ENCODE assay signal across 8 mouse cellular contexts in genomic region chr1:86443386-86444172, GRCm38 (mm10). TPM values are rescaled to one million over a fixed set of nuclear protein-coding genes. Genes with fewer than 3 reads are reported as not detected.
A peak's percentile ranks its signal among the peaks of the same experiment; 100 is the strongest.
DNase-seq lines count a peak whose midpoint lies in the region; ATAC-seq lines count a peak whose summit lies in the region.

No protein-coding gene starts in this region.

- 50% methylated on average over 8 of the region's 8 CpGs for WGBS in heart, embryonic 10.5 days
- 56% methylated on average over 8 of the region's 8 CpGs for WGBS in heart, embryonic 14.5 days
- 48% methylated on average over 8 of the region's 8 CpGs for WGBS in liver, embryonic 12.5 days (ENCODE audit: insufficient replicate concordance)
- WGBS in stomach, embryonic 15.5 days: 36% methylated on average over 8 of the region's 8 CpGs

- no peak for DNase-seq in heart, embryonic 10.5 days (ENCODE audit: low spot score)
- DNase-seq in heart, adult 8-10 months (ENCODE audit: low spot score): no peak
- DNase-seq in adrenal gland, postnatal 14 days: peak; percentile 48
- no peak for DNase-seq in thymus, adult 18-20 months

- no peaks in the 10 kb centered on the region for H3K27me3 ChIP-seq in heart, embryonic 10.5 days (ENCODE audit: insufficient read depth, poor library complexity, severe bottlenecking)
- H3K27me3 ChIP-seq in heart, embryonic 14.5 days (ENCODE audit: control insufficient read depth, insufficient read depth, low read length): no peaks in the 10 kb centered on the region
- no peaks in the 10 kb centered on the region; the same call in 1 of the 2 replicates for H3K27me3 ChIP-seq in liver, embryonic 12.5 days (replicated peaks)
- no peaks in the 10 kb centered on the region for H3K27me3 ChIP-seq in stomach, embryonic 15.5 days (replicated peaks)

- H3K4me3 ChIP-seq in heart, embryonic 10.5 days: peak overlapping the region; percentile 65; the same call in 1 of the 2 replicates
- H3K4me3 ChIP-seq in heart, embryonic 14.5 days (ENCODE audit: control insufficient read depth in 1 of 2, insufficient read depth in 1 of 2, low read depth in 1 of 2, low read length in 2 of 2): peak overlapping the region in 1 of 2 experiments; percentile 51; a peak in 2 of 4 replicates
- H3K4me3 ChIP-seq in liver, embryonic 12.5 days: peak overlapping the region; percentile 70; the same call in 1 of the 2 replicates
- peak overlapping the region; percentile 44 for H3K4me3 ChIP-seq in stomach, embryonic 15.5 days (replicated peaks)

- ATAC-seq in heart, embryonic 14.5 days (ENCODE audit: insufficient number of reproducible peaks, insufficient read depth, low FRiP score, low read depth): no peak
- no peak for ATAC-seq in liver, embryonic 12.5 days
- ATAC-seq in stomach, embryonic 15.5 days (ENCODE audit: insufficient read depth, low FRiP score, low read depth): no peak
- ATAC-seq in CD4-positive, CD25-positive, alpha-beta regulatory T cell, adult 4 months: no peak

- H3K9me3 ChIP-seq in heart, embryonic 10.5 days: no peaks in the 10 kb centered on the region
- no peaks in the 10 kb centered on the region for H3K9me3 ChIP-seq in heart, embryonic 14.5 days (ENCODE audit: control insufficient read depth, low read length)
- H3K9me3 ChIP-seq in liver, embryonic 12.5 days (replicated peaks): no peaks in the 10 kb centered on the region
- H3K9me3 ChIP-seq in stomach, embryonic 15.5 days: no peaks in the 10 kb centered on the region

- H3K4me1 ChIP-seq in heart, embryonic 10.5 days: peaks cover 63% of the 10 kb centered on the region
- peaks cover 49 to 59% of the 10 kb centered on the region in 2 experiments for H3K4me1 ChIP-seq in heart, embryonic 14.5 days (ENCODE audit: control insufficient read depth in 2 of 2, insufficient read depth in 2 of 2, low read length in 2 of 2)
- peaks cover 65% of the 10 kb centered on the region for H3K4me1 ChIP-seq in liver, embryonic 12.5 days
- peaks cover 37% of the 10 kb centered on the region for H3K4me1 ChIP-seq in stomach, embryonic 15.5 days

- H3K36me3 ChIP-seq in heart, embryonic 10.5 days: no peaks in the 10 kb centered on the region
- H3K36me3 ChIP-seq in heart, embryonic 14.5 days (ENCODE audit: control insufficient read depth, insufficient read depth, low read length): no peaks in the 10 kb centered on the region
- no peaks in the 10 kb centered on the region for H3K36me3 ChIP-seq in liver, embryonic 12.5 days
- no peaks in the 10 kb centered on the region for H3K36me3 ChIP-seq in stomach, embryonic 15.5 days

- peak overlapping the region; percentile 96 for H3K9ac ChIP-seq in heart, embryonic 14.5 days (ENCODE audit: low read length)
- H3K9ac ChIP-seq in liver, embryonic 12.5 days: peak overlapping the region; percentile 88; the same call in 1 of the 2 replicates
- H3K9ac ChIP-seq in stomach, embryonic 15.5 days: no peak overlapping the region

- H3K27ac ChIP-seq in heart, embryonic 10.5 days: peak overlapping the region; percentile 100
- H3K27ac ChIP-seq in heart, embryonic 14.5 days (replicated peaks in 1 of 2; ENCODE audit: control insufficient read depth in 1 of 2, insufficient read depth in 1 of 2, low read depth in 2 of 2, low read length in 2 of 2): peak overlapping the region; percentile 99 to 100
- peak overlapping the region; percentile 92 for H3K27ac ChIP-seq in liver, embryonic 12.5 days
- H3K27ac ChIP-seq in stomach, embryonic 15.5 days: peak overlapping the region; percentile 98

- H3K4me2 ChIP-seq in heart, embryonic 14.5 days (ENCODE audit: low read length): peak overlapping the region; percentile 95
- H3K4me2 ChIP-seq in liver, embryonic 12.5 days: peak overlapping the region; percentile 99
- peak overlapping the region; percentile 86 for H3K4me2 ChIP-seq in stomach, embryonic 15.5 days

RNA-seq across cellular contexts. Expression of gene Tex44, which starts 17.4 kb away (rescaled TPM):
- not detected in 2 replicates for polyA plus RNA-seq in heart, embryonic 10.5 days (2016; fragmentation: Nextera tagmentation; extraction: Ambion mirVana)
- total RNA-seq in heart, adult 8-10 months (2022): not detected
- total RNA-seq in adrenal gland, postnatal 14 days (2021): not detected in 2 replicates
- not detected in 2 replicates for polyA plus RNA-seq in heart, embryonic 14.5 days (2014; fragmentation: Nextera tagmentation; extraction: Ambion mirVana)
- polyA plus RNA-seq in liver, embryonic 12.5 days (2016; fragmentation: Nextera tagmentation; extraction: Ambion mirVana): not detected in 2 replicates
- not detected in 2 replicates for polyA plus RNA-seq in stomach, embryonic 15.5 days (2015; fragmentation: Nextera tagmentation; extraction: Ambion mirVana)
- polyA plus RNA-seq in CD4-positive, CD25-positive, alpha-beta regulatory T cell, adult 4 months (2017; shearing (Covaris generic)): not detected

RNA-seq across cellular contexts. Expression of gene Nmur1, which starts 17.6 kb away (rescaled TPM):
- 0.10 TPM in 1 of 2 replicates, not detected in the other for polyA plus RNA-seq in heart, embryonic 10.5 days (2016; fragmentation: Nextera tagmentation; extraction: Ambion mirVana)
- not detected for total RNA-seq in heart, adult 8-10 months (2022)
- total RNA-seq in adrenal gland, postnatal 14 days (2021): not detected in 2 replicates
- polyA plus RNA-seq in heart, embryonic 14.5 days (2014; fragmentation: Nextera tagmentation; extraction: Ambion mirVana): not detected in 2 replicates
- polyA plus RNA-seq in liver, embryonic 12.5 days (2016; fragmentation: Nextera tagmentation; extraction: Ambion mirVana): 0.19 TPM in 1 of 2 replicates, not detected in the other
- polyA plus RNA-seq in stomach, embryonic 15.5 days (2015; fragmentation: Nextera tagmentation; extraction: Ambion mirVana): not detected in 2 replicates
- 1 to 10 TPM; 1.5 to 4.0 TPM for polyA plus RNA-seq in CD4-positive, CD25-positive, alpha-beta regulatory T cell, adult 4 months (2017; shearing (Covaris generic))
